Mouse (Mus musculus) adrenal gland, adult 18-20 months (tissue): Measurements from ENCODE around the gene Xxylt1. TPM values are rescaled to one million over a fixed set of nuclear protein-coding genes. Genes with fewer than 3 reads are reported as not detected.

Source experiments
- DNase-seq, 2 experiments: peaks; one replicate each; pipeline ENCODE4 v3.0.0; 2021 to 2022; ENCODE audit warnings: low spot score in 2 of 2
- total RNA-seq, 2 experiments: library from RNA; stranded (reverse); gene quantifications; 1 replicate in 1 of 2; 2 replicates in 1 of 2; pipeline ENCODE4 v1.2.3; 2021

The Xxylt1 gene
- total RNA-seq, 2 experiments from 2014 or later: 8.4 to 15.2 TPM

DNA sequence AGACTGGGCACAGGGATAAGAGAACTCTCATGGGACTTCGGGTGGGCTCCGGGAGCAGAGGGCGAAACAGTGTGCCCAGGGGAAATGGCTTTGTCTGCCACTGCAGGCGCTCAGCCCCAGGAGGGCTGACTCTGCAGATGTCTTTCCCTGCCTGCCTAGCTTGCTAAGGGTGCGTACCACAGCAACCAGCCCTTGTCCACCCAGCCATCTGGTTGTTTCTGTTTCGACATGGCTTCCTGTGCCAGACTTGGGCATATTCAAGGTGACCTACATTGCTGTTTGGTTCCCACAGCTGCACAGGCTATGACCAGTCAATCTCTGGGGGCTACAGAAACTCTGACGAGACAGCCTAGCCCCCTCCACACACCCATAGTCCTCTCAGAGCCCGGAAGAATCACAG, 118.7 kb downstream of the Xxylt1 start:
- no peak for DNase-seq

DNA sequence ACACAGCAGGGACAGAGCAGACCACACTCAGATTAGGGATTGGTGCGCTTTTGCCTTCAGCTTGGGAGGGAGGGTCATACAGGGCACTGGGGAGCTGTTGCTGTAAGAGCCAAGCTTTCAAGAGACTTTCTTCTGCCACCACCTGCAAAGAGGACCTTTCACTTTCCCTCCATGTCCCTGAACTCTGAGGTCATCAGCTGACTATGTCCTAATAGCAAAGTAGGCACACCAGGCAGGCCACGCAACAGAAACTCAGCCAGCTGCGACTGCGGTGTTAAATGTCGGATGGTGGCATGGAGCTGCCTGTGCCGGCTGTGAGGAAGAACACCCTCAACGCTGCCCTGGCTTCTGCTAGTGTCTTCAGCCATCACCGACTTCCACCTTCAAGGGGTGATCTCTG, 120.1 kb downstream of the Xxylt1 start:
- no peak for DNase-seq

DNA sequence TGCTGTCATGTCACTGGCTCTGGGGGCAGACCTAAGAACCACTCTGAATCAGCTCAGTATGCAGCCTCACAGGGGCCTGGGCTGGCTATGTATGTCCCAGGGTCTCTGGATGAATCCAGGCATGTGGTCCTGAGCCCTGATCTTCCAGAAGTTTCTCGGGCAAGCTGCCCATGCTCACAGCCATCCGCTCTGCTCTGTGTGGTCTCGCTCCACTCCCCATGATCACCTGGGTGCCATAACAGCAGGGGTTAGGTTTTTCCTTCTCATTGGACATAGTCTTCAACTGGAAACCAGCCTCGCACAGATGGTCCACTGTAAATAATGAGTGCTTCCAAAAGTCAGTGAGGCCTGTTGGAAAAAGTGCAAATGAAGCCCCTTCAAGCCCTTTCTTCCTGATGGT, 121.0 kb downstream of the Xxylt1 start:
- DNase-seq: no peak

DNA sequence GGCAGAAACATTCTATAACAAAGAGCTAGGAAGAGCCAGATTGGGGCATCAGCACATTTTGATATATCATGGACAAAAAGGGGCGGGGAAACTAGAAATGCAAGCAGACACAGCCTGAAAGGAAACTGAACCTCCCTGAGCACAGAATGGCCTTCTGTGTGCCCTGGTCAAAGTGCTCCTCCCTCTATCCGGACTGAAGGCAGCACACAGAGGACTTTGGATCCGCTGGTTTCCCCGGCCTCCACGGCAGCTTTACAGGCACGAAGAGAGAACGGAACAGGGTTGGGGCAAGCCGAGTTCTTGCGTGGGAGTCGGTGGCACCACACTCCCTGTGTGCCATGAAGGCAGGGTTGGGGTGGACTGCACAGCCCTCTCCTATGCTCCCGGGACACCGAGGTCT, 121.5 kb downstream of the Xxylt1 start:
- DNase-seq: no peak

GRCm38 (mm10) chr16:30956141-30956540, 125.1 kb downstream of the Xxylt1 start:
- no peak for DNase-seq

DNA sequence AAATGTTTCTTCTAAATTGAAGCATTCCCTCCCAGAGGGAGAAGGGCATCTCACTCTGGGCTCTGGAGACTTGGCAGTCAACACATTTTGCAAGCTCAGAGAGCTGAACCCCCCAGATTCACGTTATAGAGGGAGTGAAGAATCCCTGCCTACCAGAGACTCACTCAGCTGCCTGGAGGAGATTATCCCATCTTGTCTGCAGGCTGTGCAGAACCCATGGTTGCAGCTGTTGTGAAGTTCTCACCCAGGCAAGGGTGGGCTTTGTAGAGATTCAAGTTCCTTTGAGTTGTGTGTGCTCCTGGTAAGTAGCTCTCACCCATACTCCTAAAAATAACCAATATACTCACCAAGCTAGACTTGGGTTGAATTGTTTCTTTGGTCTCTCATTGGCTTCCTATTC, 132.6 kb downstream of the Xxylt1 start:
- no peak for DNase-seq

- no peak for DNase-seq
These were observed 133.0 kb downstream of the Xxylt1 start for GRCm38 (mm10) chr16:30948216-30948615.

GRCm38 (mm10) chr16:30944886-30945285, 136.3 kb downstream of the Xxylt1 start:
- DNase-seq: no peak

GRCm38 (mm10) chr16:30943919-30944318, 137.3 kb downstream of the Xxylt1 start:
- no peak for DNase-seq

DNA sequence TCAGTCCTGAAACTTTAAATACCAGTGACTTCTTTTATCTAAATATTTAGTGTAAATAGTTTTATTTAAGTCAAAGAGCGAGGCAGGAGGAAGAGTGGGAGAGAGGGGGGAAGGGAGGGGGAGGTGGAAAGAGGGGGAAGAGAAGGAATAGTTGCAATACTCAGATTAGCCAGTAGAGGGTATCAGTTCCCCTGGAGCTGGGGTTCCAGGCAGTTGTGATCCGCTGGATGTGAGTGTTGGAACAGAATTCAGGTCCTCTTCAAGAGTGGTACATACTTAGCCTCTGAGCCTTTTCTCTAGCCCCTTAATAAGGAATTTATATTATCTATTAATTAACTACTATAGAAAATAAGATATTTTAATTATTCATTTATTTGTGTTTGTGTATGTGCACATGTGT, 140.5 kb downstream of the Xxylt1 start:
- no peak for DNase-seq

- no peak for DNase-seq
These were observed 141.3 kb downstream of the Xxylt1 start for GRCm38 (mm10) chr16:30939903-30940302.

DNA sequence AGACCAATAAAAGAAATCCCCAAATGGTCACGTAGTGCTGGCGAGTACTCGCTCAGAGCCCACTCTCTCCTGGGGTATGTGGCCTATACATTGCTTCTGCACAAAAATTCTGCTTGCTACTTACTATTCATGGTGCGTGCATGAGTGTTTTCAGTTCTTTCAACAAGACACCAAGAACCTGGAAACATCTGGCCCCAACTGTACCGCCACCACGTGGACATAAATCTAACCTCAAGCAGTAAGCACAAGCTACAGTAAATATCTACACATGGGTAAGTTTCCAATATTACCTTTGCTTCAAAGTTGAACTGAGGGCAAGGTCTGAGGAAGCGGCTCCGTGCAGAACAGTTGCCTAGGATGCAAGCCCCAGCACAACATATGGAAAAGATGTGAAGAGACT, 142.0 kb downstream of the Xxylt1 start:
- no peak for DNase-seq

DNA sequence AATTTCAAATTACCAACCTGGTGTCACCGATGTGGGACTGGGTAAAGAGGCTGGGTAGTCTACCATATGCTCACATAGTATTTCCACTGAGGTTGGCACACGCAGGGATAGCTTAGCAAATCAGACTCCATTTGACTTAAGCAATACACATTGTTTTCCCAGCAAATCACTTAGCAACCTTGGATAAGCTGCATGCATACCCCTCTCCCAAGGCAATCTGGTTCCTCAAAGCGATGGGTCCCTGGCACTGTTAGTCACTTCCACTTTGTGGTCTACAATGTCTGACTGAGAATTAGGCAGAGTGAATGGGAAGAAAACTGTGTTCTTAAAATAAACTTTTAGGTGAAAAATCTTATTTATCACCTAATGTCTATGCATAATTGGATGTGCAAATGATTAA, 142.6 kb downstream of the Xxylt1 start:
- DNase-seq: no peak

DNA sequence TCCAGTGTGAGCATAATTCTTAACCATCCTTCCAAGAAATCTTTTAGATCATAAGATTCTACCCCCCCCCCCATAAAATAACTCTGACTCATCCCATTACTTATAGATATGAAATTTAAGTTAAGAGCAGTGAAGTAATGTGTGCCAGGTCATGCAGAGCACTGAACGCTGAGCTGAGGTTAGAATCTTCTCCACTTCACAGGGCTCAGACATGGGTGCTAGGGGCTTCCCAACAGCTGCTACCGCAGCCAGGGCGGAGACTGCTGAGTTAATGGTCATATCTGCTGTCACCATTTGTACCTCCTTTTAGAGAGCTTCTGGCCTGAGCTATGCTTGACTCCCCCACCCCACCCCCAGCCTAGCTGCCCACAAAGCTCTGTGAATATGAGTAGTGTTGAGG, 143.6 kb downstream of the Xxylt1 start:
- no peak for DNase-seq

DNA sequence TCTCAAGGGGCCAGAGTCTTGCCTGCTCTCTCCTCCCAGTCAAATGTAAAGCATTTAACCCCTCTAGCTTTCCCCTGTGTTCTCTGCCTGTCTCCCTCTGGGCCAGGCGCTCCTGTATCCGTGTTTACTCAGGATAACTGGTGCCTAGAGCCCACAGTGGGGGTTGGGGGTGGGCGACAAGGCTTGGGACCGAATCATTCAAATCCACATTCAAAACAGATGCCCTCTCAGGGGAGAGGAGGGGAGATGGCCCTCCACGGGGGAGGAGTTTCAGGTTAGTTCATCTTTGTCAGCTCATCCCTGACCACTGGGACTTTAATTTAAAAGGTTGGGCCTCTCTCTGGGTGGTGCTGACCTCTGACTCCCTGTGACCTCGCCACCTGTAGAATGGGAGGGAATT, 144.8 kb downstream of the Xxylt1 start:
- DNase-seq: no peak

- no peak for DNase-seq
These were observed 145.2 kb downstream of the Xxylt1 start for GRCm38 (mm10) chr16:30936012-30936461.

DNA sequence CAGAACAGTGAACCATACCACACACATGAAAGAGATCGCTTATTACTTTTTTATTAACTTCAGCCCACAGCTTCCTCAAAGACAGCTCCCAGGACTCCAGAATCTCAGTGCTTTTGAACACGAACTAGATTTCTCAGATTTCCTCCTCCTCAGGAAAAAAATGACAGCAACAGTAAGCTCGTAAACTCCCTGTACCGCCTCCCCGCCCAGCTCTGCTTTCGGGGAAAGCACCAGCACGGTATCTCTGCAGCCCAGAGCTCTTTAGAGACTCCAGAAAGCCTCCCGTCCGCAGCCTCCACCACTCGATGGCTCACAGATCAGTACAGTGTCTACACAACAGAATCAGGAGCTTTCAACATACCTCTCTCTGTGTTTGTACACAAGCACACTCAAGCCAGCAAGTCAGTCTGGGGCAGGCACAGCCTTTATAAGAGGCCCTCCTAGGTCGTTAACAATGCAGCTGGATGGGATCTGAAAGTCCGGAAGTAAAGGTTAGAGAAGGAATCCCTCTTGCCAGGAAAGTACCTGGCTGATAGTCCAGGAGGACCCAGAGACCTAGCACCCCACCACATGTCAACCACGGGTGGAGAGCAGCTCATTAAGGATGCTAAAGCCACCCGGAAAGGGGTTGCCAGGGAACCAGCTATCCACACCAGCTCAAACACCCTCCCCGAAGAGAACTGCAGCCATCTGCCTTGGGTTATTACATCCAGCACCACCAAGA, 146.1 kb downstream of the Xxylt1 start:
- peak in 1 of 2 experiments; percentile 13 for DNase-seq

- peak in 1 of 2 experiments; percentile 16 for DNase-seq
These were observed 146.9 kb downstream of the Xxylt1 start for GRCm38 (mm10) chr16:30934205-30934780.

DNA sequence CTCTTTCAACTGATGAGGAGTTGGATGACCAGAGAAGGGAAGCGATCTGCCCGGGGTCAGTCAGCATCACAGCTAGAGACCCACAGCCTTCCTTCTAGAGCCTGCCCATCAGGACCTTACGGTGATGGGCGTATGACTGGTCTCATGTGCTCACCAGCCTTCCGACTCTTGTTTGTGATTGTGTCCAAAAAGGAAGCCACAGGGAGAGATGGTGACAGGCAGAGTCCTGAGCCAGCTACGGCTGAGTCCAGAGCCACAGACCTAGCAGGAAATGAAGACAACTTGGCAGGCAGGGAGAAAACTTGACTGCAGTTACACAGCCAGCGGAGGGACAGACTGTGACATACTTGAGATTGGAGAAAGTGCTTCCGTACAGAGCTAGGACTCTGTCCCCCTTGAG, 147.9 kb downstream of the Xxylt1 start:
- no peak for DNase-seq

GRCm38 (mm10) chr16:30932791-30933190, 148.4 kb downstream of the Xxylt1 start:
- DNase-seq: no peak

- DNase-seq: no peak
These were observed 149.0 kb downstream of the Xxylt1 start for GRCm38 (mm10) chr16:30932196-30932595.

DNA sequence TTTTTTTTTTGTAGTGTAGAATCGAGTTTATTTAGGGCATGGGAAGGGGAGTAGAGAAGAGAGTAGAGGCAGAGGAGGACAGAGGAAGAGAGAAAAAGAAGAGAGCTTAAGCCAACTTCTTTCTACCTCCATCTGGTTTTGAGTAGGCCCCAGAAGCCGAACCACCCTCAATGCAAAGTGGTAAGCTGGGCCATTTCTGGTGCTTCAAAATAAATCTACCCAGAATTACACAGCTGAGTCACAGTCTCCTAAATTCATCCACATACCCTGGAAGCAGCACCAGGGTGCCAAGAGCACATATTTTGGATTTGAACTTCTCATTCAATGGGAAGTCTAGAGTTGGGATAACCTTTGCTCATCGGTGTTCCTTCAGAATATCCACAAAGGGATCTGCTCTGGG, 152.1 kb downstream of the Xxylt1 start:
- DNase-seq: no peak
